In genomic region chr11:119916102-119916790, GRCm38 (mm10) we compare ENCODE assay signal across 9 mouse cellular contexts. TPM values are rescaled to one million over a fixed set of nuclear protein-coding genes. Genes with fewer than 3 reads are reported as not detected.
DNase-seq lines count a peak whose midpoint lies in the region; ATAC-seq and TF ChIP-seq lines count a peak whose summit lies in the region.
"Had no signal": no experiment of that assay in that cellular context is flagged by ENCODE, and none has a peak within 500 bp of the region (broad histone marks: within the 10 kb centered on the region; RNA-seq: fewer than 3 reads in every experiment).

No protein-coding gene starts in this region.

- no peaks in the 10 kb centered on the region for H3K27me3 ChIP-seq in forebrain, embryonic 13.5 days
- no peaks in the 10 kb centered on the region for H3K27me3 ChIP-seq in forebrain, embryonic 16.5 days (replicated peaks; ENCODE audit: control insufficient read depth, insufficient read depth, low read length)
- no peaks in the 10 kb centered on the region for H3K27me3 ChIP-seq in intestine, embryonic 16.5 days (replicated peaks; ENCODE audit: control insufficient read depth, insufficient read depth, low read length)
- no peaks in the 10 kb centered on the region for H3K27me3 ChIP-seq in liver, postnatal 0 days (ENCODE audit: insufficient read depth, low read length)
- H3K27me3 ChIP-seq: neural tube, embryonic 13.5 days had no signal

- H3K4me2 ChIP-seq in forebrain, embryonic 13.5 days = 0 out of 2 replicates have a peak overlapping the region, but pooled peaks have one; percentile 99
- no peak overlapping the region for H3K4me2 ChIP-seq in forebrain, embryonic 16.5 days (ENCODE audit: low read length)
- H3K4me2 ChIP-seq in intestine, embryonic 16.5 days (ENCODE audit: low read depth, low read length) = peak overlapping the region; percentile 93
- 0 out of 2 replicates have a peak overlapping the region, but pooled peaks have one; percentile 3 for H3K4me2 ChIP-seq in liver, postnatal 0 days (ENCODE audit: low read depth, low read length)

- H3K4me3 ChIP-seq in forebrain, embryonic 13.5 days = no peak overlapping the region
- no peak overlapping the region for H3K4me3 ChIP-seq in forebrain, embryonic 16.5 days (replicated peaks; ENCODE audit: low read length)
- peak overlapping the region; percentile 12; the same call in 1 of the 2 replicates for H3K4me3 ChIP-seq in intestine, embryonic 16.5 days (ENCODE audit: low read length)
- H3K4me3 ChIP-seq in liver, postnatal 0 days (ENCODE audit: low read depth, low read length) = no peak overlapping the region
- H3K4me3 ChIP-seq: neural tube, embryonic 13.5 days had no signal

- H3K27ac ChIP-seq in forebrain, embryonic 13.5 days = no peak overlapping the region
- H3K27ac ChIP-seq in forebrain, embryonic 16.5 days (ENCODE audit: low read length) = no peak overlapping the region; the same call in 1 of the 2 replicates
- peak overlapping the region; percentile 90 for H3K27ac ChIP-seq in intestine, embryonic 16.5 days (ENCODE audit: low read length)
- no peak overlapping the region for H3K27ac ChIP-seq in liver, postnatal 0 days (ENCODE audit: low read depth)
- H3K27ac ChIP-seq: neural tube, embryonic 13.5 days had no signal

- peaks cover 32% of the 10 kb centered on the region for H3K4me1 ChIP-seq in forebrain, embryonic 13.5 days
- peaks cover 30% of the 10 kb centered on the region for H3K4me1 ChIP-seq in forebrain, embryonic 16.5 days (replicated peaks; ENCODE audit: control insufficient read depth, insufficient read depth, low read length)
- H3K4me1 ChIP-seq in intestine, embryonic 16.5 days (ENCODE audit: control insufficient read depth, insufficient read depth, low read length) = peaks cover 34% of the 10 kb centered on the region
- H3K4me1 ChIP-seq in liver, postnatal 0 days (ENCODE audit: insufficient read depth) = peaks cover 30% of the 10 kb centered on the region

- TF ChIP-seq EP300 in liver, postnatal 0 days (IDR thresholded peaks at IDR 0.05; ENCODE audit: low read depth) = no peak

- peaks cover 51% of the 10 kb centered on the region for H3K36me3 ChIP-seq in forebrain, embryonic 13.5 days (ENCODE audit: poor library complexity, severe bottlenecking)
- peaks cover 9% of the 10 kb centered on the region for H3K36me3 ChIP-seq in forebrain, embryonic 16.5 days (ENCODE audit: control insufficient read depth, insufficient read depth)
- H3K36me3 ChIP-seq in intestine, embryonic 16.5 days (ENCODE audit: control insufficient read depth, insufficient read depth, low read length) = peaks cover 25% of the 10 kb centered on the region
- peaks cover 21% of the 10 kb centered on the region for H3K36me3 ChIP-seq in liver, postnatal 0 days (replicated peaks; ENCODE audit: insufficient read depth, low read length)

- ATAC-seq in forebrain, embryonic 13.5 days = no peak
- no peak for ATAC-seq in forebrain, embryonic 16.5 days
- ATAC-seq in common myeloid progenitor, adult 5-6 weeks (replicated peaks; ENCODE audit: low read depth, poor library complexity, severe bottlenecking) = peak; percentile 10; the same call in 1 of the 2 replicates
- ATAC-seq in intestine, embryonic 16.5 days = peak; percentile 75
- peak; percentile 11; the same call in 1 of the 2 replicates for ATAC-seq in liver, postnatal 0 days
- no peak for ATAC-seq in CD4-positive, CD25-positive, alpha-beta regulatory T cell, adult 4 months

- peak; percentile 57 for DNase-seq in liver, postnatal 0 days
- DNase-seq in spleen, postnatal 36 days (ENCODE audit: low spot score in 2 of 2) = no peak
- no peak for DNase-seq in urinary bladder, postnatal 10 days (ENCODE audit: low spot score)

- no peaks in the 10 kb centered on the region for H3K9me3 ChIP-seq in forebrain, embryonic 13.5 days (replicated peaks)
- H3K9me3 ChIP-seq in forebrain, embryonic 16.5 days (ENCODE audit: control insufficient read depth, low read length) = no peaks in the 10 kb centered on the region
- no peaks in the 10 kb centered on the region for H3K9me3 ChIP-seq in intestine, embryonic 16.5 days (ENCODE audit: control insufficient read depth, low read length)
- H3K9me3 ChIP-seq in liver, postnatal 0 days (ENCODE audit: low read length) = no peaks in the 10 kb centered on the region
- H3K9me3 ChIP-seq: neural tube, embryonic 13.5 days had no signal

- TF ChIP-seq CTCF in liver, postnatal 0 days (IDR thresholded peaks at IDR 0.05; ENCODE audit: low read depth) = no peak

- WGBS in forebrain, embryonic 13.5 days = 92% methylated on average over 15 of the region's 15 CpGs
- 89% methylated on average over 15 of the region's 15 CpGs for WGBS in forebrain, embryonic 16.5 days
- WGBS in intestine, embryonic 16.5 days = 69% methylated on average over 15 of the region's 15 CpGs
- 70% methylated on average over 15 of the region's 15 CpGs for WGBS in liver, postnatal 0 days (ENCODE audit: insufficient replicate concordance)

- H3K9ac ChIP-seq in forebrain, embryonic 13.5 days = no peak overlapping the region
- H3K9ac ChIP-seq in forebrain, embryonic 16.5 days (replicated peaks; ENCODE audit: low read depth, low read length) = no peak overlapping the region
- peak overlapping the region; percentile 97 for H3K9ac ChIP-seq in intestine, embryonic 16.5 days (ENCODE audit: low read depth, low read length)
- no peak overlapping the region for H3K9ac ChIP-seq in liver, postnatal 0 days (replicated peaks)
- H3K9ac ChIP-seq: neural tube, embryonic 13.5 days had no signal

RNA-seq across cellular contexts. Expression of gene Chmp6, which starts 3.0 kb away (rescaled TPM):
- 91.9 and 103 TPM in 2 replicates for polyA plus RNA-seq in forebrain, embryonic 13.5 days (2015; fragmentation: Nextera tagmentation; extraction: Ambion mirVana)
- polyA plus RNA-seq in forebrain, embryonic 16.5 days (2015; fragmentation: Nextera tagmentation; extraction: Ambion mirVana) = 83.4 and 96.5 TPM in 2 replicates
- total RNA-seq in common myeloid progenitor, adult 5-6 weeks (2017) = 26.9 and 37.8 TPM in 2 replicates
- polyA plus RNA-seq in intestine, embryonic 16.5 days (2015; fragmentation: Nextera tagmentation; extraction: Ambion mirVana) = 92.2 and 94.3 TPM in 2 replicates
- 28.0 and 30.5 TPM in 2 replicates for polyA plus RNA-seq in liver, postnatal 0 days (2015; fragmentation: Nextera tagmentation; extraction: Ambion mirVana)
- 10 to 100 TPM; 46.8 to 64.7 TPM for polyA plus RNA-seq in CD4-positive, CD25-positive, alpha-beta regulatory T cell, adult 4 months (2017; shearing (Covaris generic))

RNA-seq across cellular contexts. Expression of gene Baiap2, which starts 26.3 kb away (rescaled TPM):
- 14.2 and 15.0 TPM in 2 replicates for polyA plus RNA-seq in forebrain, embryonic 13.5 days (2015; fragmentation: Nextera tagmentation; extraction: Ambion mirVana)
- polyA plus RNA-seq in forebrain, embryonic 16.5 days (2015; fragmentation: Nextera tagmentation; extraction: Ambion mirVana) = 36.5 and 38.7 TPM in 2 replicates
- 6.0 and 6.3 TPM in 2 replicates for total RNA-seq in common myeloid progenitor, adult 5-6 weeks (2017)
- 10.1 and 11.8 TPM in 2 replicates for polyA plus RNA-seq in intestine, embryonic 16.5 days (2015; fragmentation: Nextera tagmentation; extraction: Ambion mirVana)
- 20.8 and 21.3 TPM in 2 replicates for polyA plus RNA-seq in liver, postnatal 0 days (2015; fragmentation: Nextera tagmentation; extraction: Ambion mirVana)
- polyA plus RNA-seq in CD4-positive, CD25-positive, alpha-beta regulatory T cell, adult 4 months (2017; shearing (Covaris generic)) = 10 to 100 TPM in 1 of 2 experiments, 1 to 10 TPM in 1; 7.9 to 11.5 TPM

Comparison
In these comparisons a context has a peak if more than half of its experiments do, and no peak if none do; other contexts are left out.
1. ATAC-seq: peak in common myeloid progenitor, adult 5-6 weeks (single experiment), intestine, embryonic 16.5 days (single experiment) and liver, postnatal 0 days (single experiment); none in forebrain, embryonic 13.5 days (single experiment), forebrain, embryonic 16.5 days (single experiment) and CD4-positive, CD25-positive, alpha-beta regulatory T cell, adult 4 months (single experiment).